Mouse (Mus musculus): ENCODE results near the gene Usp5. TPM values are rescaled to one million over a fixed set of nuclear protein-coding genes. Genes with fewer than 3 reads are reported as not detected.

Gene Usp5
- polyA plus RNA-seq (2015; fragmentation: Nextera tagmentation; extraction: Ambion mirVana) = 165 and 177 TPM in 2 replicates

DNA sequence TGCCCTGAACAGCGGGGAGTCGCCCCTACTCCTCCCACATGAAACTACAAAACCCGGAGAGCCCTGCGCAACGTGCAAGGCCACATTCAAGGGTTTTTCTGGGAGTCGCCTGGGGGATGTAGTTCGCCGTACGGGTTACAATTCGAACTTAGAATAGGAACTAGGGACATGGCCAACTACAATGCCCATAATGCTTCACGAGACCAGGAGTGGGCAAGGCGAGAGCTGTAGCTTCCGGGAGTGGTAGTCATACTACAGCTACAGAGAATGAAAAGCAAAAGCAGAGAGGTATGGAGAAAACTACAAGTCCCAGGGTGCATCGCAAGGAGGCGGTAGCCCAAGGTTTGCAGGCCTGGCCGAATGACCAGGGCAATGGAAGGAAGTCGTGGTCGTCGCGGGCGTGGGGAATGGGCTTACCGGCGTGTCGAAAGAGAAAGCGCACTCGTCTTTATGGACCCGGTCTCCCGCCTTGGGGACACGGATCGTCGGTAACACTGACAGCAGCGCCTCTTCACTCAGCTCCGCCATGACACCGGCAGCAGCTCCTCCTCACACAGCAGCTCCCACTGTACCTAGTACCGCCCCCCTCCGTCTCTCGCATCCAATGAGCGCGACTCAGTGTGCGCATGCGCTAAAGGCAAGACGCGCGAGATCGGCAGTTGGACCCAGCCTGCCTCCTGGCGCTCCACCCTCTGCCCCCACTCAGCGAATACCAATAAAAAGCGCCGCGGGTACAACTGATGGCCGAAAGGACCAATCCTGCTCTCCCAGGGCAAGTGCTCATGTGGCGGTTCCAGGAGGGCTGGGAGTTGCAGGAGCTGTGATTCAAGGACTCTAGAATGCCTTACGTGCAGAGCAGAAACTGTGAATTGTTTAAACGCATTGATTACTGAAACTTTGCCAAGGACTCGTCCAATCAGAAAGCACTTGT lies at the start of gene Usp5, which contains the start of gene Cdca3:
Gene Usp5, minus strand, starts transcription at position 617 of the 931 bp plus-strand sequence.
Gene Cdca3, plus strand, starts transcription at position 680 of the 931 bp plus-strand sequence.
- peak; percentile 94 for ATAC-seq (ENCODE audit: low FRiP score, low read depth)
- Histone ChIP-seq H3K36me3 (peaks cover 46% of the 10 kb centered on the region), H3K9me3 (no peaks in the 10 kb centered on the region), H3K4me3 (peak within 1 kb of the TSS; percentile 71), H3K9ac (peak within 1 kb of the TSS; percentile 80), H3K27me3 (no peaks in the 10 kb centered on the region), H3K4me2 (replicated peaks) (peak within 1 kb of the TSS; percentile 95), H3K27ac (peak within 1 kb of the TSS; percentile 91), H3K4me1 (peaks cover 33% of the 10 kb centered on the region)
- WGBS = under 1% methylated on average over 55 of the region's 55 CpGs

GRCm38 (mm10) chr6:124874348-124874747 lies 45.1 kb upstream of the Usp5 start:
- no peak overlapping the region for H3K27ac ChIP-seq
- 41% methylated on average over 2 of the region's 3 CpGs for WGBS
- H3K27me3 ChIP-seq = no peaks in the 10 kb centered on the region
- ATAC-seq (ENCODE audit: low FRiP score, low read depth) = no peak
- no peak overlapping the region for H3K9ac ChIP-seq
- H3K4me2 ChIP-seq (replicated peaks) = no peak overlapping the region
- H3K36me3 ChIP-seq = no peaks in the 10 kb centered on the region
- no peaks in the 10 kb centered on the region for H3K4me1 ChIP-seq
- H3K9me3 ChIP-seq = no peaks in the 10 kb centered on the region
- no peak overlapping the region for H3K4me3 ChIP-seq

- H3K4me1 ChIP-seq = peaks cover 38% of the 10 kb centered on the region
- peak overlapping the region; percentile 35; the same call in 1 of the 2 replicates for H3K9ac ChIP-seq
- 54% methylated on average over 6 of the region's 7 CpGs for WGBS
- no peak overlapping the region for H3K4me2 ChIP-seq (replicated peaks)
- H3K27me3 ChIP-seq = peaks cover 10% of the 10 kb centered on the region
- ATAC-seq (ENCODE audit: low FRiP score, low read depth) = no peak
- H3K36me3 ChIP-seq = no peaks in the 10 kb centered on the region
- H3K9me3 ChIP-seq = no peaks in the 10 kb centered on the region
- H3K4me3 ChIP-seq = no peak overlapping the region
- no peak overlapping the region for H3K27ac ChIP-seq
Measured at GRCm38 (mm10) chr6:124866560-124866959, 37.3 kb upstream of the Usp5 start.

- 30% methylated on average over 18 of the region's 18 CpGs for WGBS
Measured at GRCm38 (mm10) chr6:124865766-124866362, 36.6 kb upstream of the Usp5 start.

DNA sequence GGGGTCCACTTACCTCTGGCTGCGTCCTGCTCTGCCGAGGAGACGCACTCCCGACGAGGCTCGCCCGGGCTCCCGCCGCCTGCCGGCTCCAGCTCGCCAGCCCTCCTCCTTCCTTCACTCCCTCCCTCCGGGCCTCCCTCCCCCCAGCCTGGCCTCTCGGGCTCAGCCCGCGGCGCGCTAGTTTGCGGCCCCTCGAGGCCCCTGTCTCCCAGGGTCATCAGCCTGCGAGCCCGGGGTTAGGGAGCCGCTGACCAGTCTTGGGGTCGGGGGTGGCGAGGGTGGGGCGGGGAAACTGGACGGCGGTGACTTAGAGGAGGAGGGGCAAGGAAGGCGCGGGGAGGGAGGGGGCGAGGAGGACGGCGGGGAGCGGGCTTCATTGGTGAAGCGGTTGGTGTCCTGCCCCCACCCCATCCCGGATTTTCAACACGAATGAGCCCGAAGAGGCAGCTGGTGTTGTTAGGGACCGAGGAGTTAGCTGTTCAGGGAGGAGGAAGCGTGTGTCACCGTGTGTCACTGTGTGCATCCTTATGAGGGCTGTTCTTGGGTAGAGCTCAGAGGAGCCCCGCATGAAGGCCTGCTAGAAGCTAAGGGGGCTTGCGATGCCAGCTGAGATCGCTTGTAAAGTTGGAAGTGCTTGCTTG lies 34.5 kb upstream of the Usp5 start, which contains the start of gene Gpr162:
Gene Gpr162, minus strand, starts transcription at position 326 of the 641 bp plus-strand sequence.
- WGBS = under 1% methylated on average over 41 of the region's 43 CpGs

More at GRCm38 (mm10) chr6:124865766-124866362, 36.6 kb upstream of the Usp5 start:
- peak overlapping the region; percentile 51 for H3K9ac ChIP-seq
- ATAC-seq (ENCODE audit: low FRiP score, low read depth) = no peak
- no peaks in the 10 kb centered on the region for H3K9me3 ChIP-seq
- H3K4me3 ChIP-seq = no peak overlapping the region
- no peak overlapping the region for H3K4me2 ChIP-seq (replicated peaks)
- H3K27me3 ChIP-seq = peaks cover 13% of the 10 kb centered on the region
- peaks cover 43% of the 10 kb centered on the region for H3K4me1 ChIP-seq
- H3K27ac ChIP-seq = no peak overlapping the region; the same call in 1 of the 2 replicates
- no peaks in the 10 kb centered on the region for H3K36me3 ChIP-seq

DNA sequence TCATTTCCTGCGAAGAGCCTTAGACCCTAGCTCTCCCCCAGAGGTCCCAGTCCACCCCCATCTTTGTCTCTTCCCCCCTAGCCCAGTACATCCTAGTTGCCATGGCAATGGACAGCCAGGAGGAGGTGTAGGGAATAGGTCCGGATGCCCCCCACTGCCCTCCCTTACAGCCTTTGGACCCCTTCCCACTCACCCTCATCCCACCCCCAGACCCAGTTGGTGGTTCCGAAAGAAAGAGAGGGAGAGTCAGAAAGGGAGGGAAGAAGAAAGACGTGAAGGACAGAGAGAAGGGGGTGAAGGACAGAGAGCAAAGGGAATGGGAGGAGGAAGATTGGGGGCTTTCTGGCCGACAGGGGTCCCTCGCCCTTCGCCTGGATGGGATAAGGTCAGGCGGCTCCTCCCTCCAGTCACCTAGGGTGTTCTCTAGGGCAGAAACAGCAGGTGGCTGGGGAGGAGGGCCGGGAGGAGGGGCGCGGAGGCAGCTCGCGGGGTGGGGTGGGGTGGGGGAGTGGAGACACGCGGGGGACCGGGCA lies 33.9 kb upstream of the Usp5 start:
- H3K27me3 ChIP-seq = peaks cover 17% of the 10 kb centered on the region

More for the DNA sequence above, 34.5 kb upstream of the Usp5 start, which contains the start of gene Gpr162:
- Histone ChIP-seq H3K9me3 (no peaks in the 10 kb centered on the region), H3K27ac (peak within 1 kb of the TSS; percentile 15; the same call in 1 of the 2 replicates), H3K36me3 (no peaks in the 10 kb centered on the region), H3K4me3 (peak within 1 kb of the TSS; percentile 59), H3K27me3 (peaks cover 15% of the 10 kb centered on the region), H3K4me1 (peaks cover 59% of the 10 kb centered on the region), H3K9ac (peak within 1 kb of the TSS; percentile 75), H3K4me2 (replicated peaks) (peak within 1 kb of the TSS; percentile 88)
- ATAC-seq (ENCODE audit: low FRiP score, low read depth) = peak; percentile 73

DNA sequence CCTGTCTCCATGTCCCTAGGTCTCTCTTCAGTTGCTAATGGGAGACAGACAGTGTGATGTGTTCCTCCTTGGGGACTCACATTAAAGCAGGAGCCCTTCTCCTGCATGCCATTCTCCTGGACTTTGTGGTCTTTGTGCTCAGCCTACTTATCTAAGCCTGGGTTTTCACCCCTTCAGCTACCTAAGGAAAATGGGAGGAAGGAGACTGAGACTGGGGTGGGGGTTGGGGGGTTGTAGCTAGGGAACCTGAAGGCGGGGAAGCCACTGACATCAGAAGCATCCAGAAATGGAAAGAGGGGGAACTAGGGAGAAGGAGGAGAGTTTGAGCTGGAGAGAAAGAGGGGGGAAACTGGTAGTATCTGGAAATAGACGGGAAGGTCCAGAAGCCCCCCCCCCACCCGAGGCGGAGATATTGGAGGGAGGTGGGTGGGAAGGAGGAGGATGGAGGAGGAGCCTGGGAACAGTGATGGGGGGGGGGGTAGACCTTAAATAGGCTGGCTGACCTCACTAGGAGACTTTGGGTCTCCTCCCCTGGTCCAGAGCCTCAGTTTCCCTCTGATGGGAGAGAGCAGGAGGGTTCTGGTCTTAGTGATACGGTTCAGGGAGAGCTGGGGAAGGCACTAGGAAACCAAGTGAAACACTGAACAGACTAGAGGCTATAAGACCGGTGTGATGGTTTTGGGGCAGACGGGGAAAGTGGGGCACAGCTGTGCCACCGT lies 33.3 kb upstream of the Usp5 start:
- peak overlapping the region; percentile 75 for H3K9ac ChIP-seq
- no peaks in the 10 kb centered on the region for H3K36me3 ChIP-seq
- WGBS = 15% methylated on average over 8 of the region's 8 CpGs
- H3K4me2 ChIP-seq (replicated peaks) = peak overlapping the region; percentile 88
- H3K4me3 ChIP-seq = peak overlapping the region; percentile 59
- peaks cover 13% of the 10 kb centered on the region for H3K27me3 ChIP-seq
- ATAC-seq (ENCODE audit: low FRiP score, low read depth) = no peak
- H3K4me1 ChIP-seq = peaks cover 70% of the 10 kb centered on the region
- no peaks in the 10 kb centered on the region for H3K9me3 ChIP-seq
- no peak overlapping the region; the same call in 1 of the 2 replicates for H3K27ac ChIP-seq

More for the DNA sequence above, 33.9 kb upstream of the Usp5 start:
- Histone ChIP-seq H3K9ac (peak overlapping the region; percentile 75), H3K9me3 (no peaks in the 10 kb centered on the region), H3K4me1 (peaks cover 65% of the 10 kb centered on the region), H3K4me3 (peak overlapping the region; percentile 59), H3K4me2 (replicated peaks) (peak overlapping the region; percentile 88), H3K27ac (no peak overlapping the region; the same call in 1 of the 2 replicates), H3K36me3 (no peaks in the 10 kb centered on the region)
- ATAC-seq (ENCODE audit: low FRiP score, low read depth) = peak; percentile 1; the same call in 1 of the 2 replicates
- 2% methylated on average over 11 of the region's 16 CpGs for WGBS

- H3K9me3 ChIP-seq = no peaks in the 10 kb centered on the region
- no peak overlapping the region for H3K4me3 ChIP-seq
- H3K9ac ChIP-seq = no peak overlapping the region; the same call in 1 of the 2 replicates
- H3K4me1 ChIP-seq = peaks cover 70% of the 10 kb centered on the region
- H3K36me3 ChIP-seq = no peaks in the 10 kb centered on the region
- H3K27ac ChIP-seq = no peak overlapping the region
- no peak overlapping the region for H3K4me2 ChIP-seq (replicated peaks)
- 32% methylated on average over 3 of the region's 3 CpGs for WGBS
- ATAC-seq (ENCODE audit: low FRiP score, low read depth) = no peak
- peaks cover 13% of the 10 kb centered on the region for H3K27me3 ChIP-seq
Measured at GRCm38 (mm10) chr6:124861802-124862201, 32.5 kb upstream of the Usp5 start.

DNA sequence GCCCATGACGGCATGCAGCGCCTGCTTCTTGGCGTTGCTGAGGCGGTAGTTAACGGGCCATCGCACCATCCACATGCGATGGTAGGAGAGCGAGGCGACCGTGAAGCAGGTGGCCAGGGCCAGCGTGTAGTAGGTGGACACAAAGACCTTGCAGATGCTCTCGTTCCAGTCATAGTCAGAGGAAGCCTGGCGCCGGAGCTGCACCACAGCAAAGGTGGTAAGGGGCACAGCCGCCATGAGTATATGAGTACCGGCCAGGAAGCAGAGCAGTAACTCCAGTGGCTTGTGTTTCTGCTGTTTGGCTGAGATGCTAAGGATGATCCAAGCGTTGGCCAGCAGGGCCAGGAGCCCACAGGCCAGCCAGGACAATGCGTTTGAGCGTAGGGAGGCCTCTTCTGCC lies 32.0 kb upstream of the Usp5 start:
- Histone ChIP-seq H3K27ac (no peak overlapping the region), H3K36me3 (no peaks in the 10 kb centered on the region), H3K4me1 (peaks cover 70% of the 10 kb centered on the region), H3K4me2 (replicated peaks) (no peak overlapping the region), H3K9ac (no peak overlapping the region; the same call in 1 of the 2 replicates), H3K4me3 (no peak overlapping the region), H3K9me3 (no peaks in the 10 kb centered on the region), H3K27me3 (peaks cover 13% of the 10 kb centered on the region)
- no peak for ATAC-seq (ENCODE audit: low FRiP score, low read depth)
- WGBS = 82% methylated on average over 19 of the region's 19 CpGs

DNA sequence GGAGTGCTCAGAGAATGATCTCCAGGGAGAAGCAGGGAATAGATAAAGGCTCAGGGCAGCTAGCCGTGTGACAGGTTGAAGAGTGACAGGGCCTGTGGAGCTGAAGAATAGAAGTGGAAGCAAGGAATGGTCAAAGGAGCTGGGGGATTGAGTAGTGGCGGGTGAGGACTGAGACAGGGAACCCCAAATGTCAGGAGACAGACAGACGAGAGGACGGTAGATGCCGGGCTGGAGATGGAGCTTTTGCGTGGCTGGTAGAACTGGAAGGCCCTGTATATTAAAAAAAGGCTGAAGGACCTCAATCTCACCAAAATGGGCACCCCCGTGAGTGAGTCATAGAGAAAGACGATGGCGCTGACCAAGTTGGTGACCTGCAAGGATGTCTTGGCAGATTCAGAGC lies 31.2 kb upstream of the Usp5 start:
- 87% methylated on average over 9 of the region's 9 CpGs for WGBS
- Histone ChIP-seq H3K4me1 (peaks cover 69% of the 10 kb centered on the region), H3K36me3 (peaks cover 3% of the 10 kb centered on the region), H3K4me2 (replicated peaks) (no peak overlapping the region), H3K27ac (no peak overlapping the region), H3K9me3 (no peaks in the 10 kb centered on the region), H3K9ac (no peak overlapping the region), H3K4me3 (no peak overlapping the region), H3K27me3 (peaks cover 13% of the 10 kb centered on the region)
- ATAC-seq (ENCODE audit: low FRiP score, low read depth) = no peak

GRCm38 (mm10) chr6:124859725-124860124 lies 30.4 kb upstream of the Usp5 start:
- no peak for ATAC-seq (ENCODE audit: low FRiP score, low read depth)
- Histone ChIP-seq H3K9me3 (no peaks in the 10 kb centered on the region), H3K36me3 (peaks cover 8% of the 10 kb centered on the region), H3K27ac (0 out of 2 replicates have a peak overlapping the region, but pooled peaks have one; percentile 28), H3K4me3 (0 out of 2 replicates have a peak overlapping the region, but pooled peaks have one; percentile 7), H3K4me2 (replicated peaks) (peak overlapping the region; percentile 25), H3K27me3 (peaks cover 7% of the 10 kb centered on the region; the same call in 1 of the 2 replicates), H3K9ac (peak overlapping the region; percentile 53; the same call in 1 of the 2 replicates), H3K4me1 (peaks cover 68% of the 10 kb centered on the region)
- WGBS = 10% methylated on average over 12 of the region's 12 CpGs

Measured in limb, embryonic 13.5 days (tissue).